Mouse (Mus musculus): ENCODE data around the gene Gnaz. TPM values are rescaled to one million over a fixed set of nuclear protein-coding genes. Genes with fewer than 3 reads are reported as not detected.
A peak's percentile ranks its signal among the peaks of the same experiment; 100 is the strongest.

Gnaz gene
- total and polyA plus RNA-seq, 2 experiments: 0.09 TPM; not detected in 1

DNA sequence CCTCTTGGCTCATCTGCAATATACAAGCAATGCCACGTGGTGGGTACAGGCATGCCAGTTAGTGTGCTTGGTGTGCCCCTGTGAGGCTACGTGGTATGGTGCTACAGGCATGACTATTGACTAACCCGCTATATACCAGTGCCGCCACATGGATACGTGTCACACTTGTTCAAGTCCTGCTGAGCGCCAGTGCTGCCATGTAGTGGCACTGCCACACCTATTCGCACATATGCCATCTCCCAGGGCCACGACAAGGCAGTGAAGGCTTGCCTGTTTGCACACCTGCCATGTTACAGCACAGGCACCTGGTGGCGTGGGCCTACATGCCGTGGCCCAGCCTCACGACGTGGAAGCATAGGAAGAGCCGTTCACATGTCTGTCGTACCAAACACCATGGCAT, 42.7 kb upstream of the Gnaz start:
- TF ChIP-seq POLR2A (IDR thresholded peaks at IDR 0.05; ENCODE audit: extremely low read depth, insufficient read depth, low read length): no peak
- TF ChIP-seq CTCF (IDR thresholded peaks at IDR 0.05; ENCODE audit: low read depth, low read length): no peak
- 86% methylated on average over 14 of the region's 14 CpGs for WGBS
- H3K4me3 ChIP-seq (ENCODE audit: insufficient read depth, low read depth, low read length): no peak overlapping the region

DNA sequence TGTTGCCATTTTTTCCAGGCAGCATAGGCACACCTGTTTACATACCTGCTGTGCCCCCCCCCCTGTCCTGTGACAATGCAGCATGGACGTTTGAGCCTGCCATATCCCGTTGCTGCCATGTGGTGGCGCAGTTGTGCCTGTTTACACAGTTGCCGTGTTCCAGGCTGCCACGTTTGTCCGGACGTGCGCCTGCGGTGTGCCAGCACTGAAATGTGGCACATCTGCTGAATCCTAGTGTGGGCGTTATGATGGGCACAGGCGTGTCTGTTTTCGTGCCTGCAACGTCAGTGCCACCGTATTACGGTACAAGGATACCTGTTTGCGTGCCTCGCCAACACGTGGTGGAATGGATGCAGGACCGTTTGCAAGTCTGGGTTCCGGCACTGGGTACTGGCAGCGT, 41.7 kb upstream of the Gnaz start:
- no peak for DNase-seq (ENCODE audit: extremely low read depth, low read depth, low spot score)
- H3K36me3 ChIP-seq (ENCODE audit: control insufficient read depth, insufficient read depth, low read length): no peaks in the 10 kb centered on the region
- H3K27ac ChIP-seq (replicated peaks; ENCODE audit: insufficient read depth, low read depth, low read length): no peak overlapping the region
- H3K27me3 ChIP-seq (ENCODE audit: control insufficient read depth, insufficient read depth, low read length): no peaks in the 10 kb centered on the region
- no peaks in the 10 kb centered on the region for H3K79me2 ChIP-seq (ENCODE audit: control insufficient read depth, insufficient read depth, low read length)
- H3K9ac ChIP-seq (ENCODE audit: low read depth, low read length): no peak overlapping the region
- TF ChIP-seq POLR2A (IDR thresholded peaks at IDR 0.05; ENCODE audit: extremely low read depth, insufficient read depth, low read length): no peak
- TF ChIP-seq CTCF (IDR thresholded peaks at IDR 0.05; ENCODE audit: low read depth, low read length): peak; percentile 78
- peaks cover 2% of the 10 kb centered on the region; the same call in 1 of the 2 replicates for H3K4me1 ChIP-seq (ENCODE audit: control insufficient read depth, insufficient read depth, low read length)
- no peak overlapping the region for H3K4me3 ChIP-seq (ENCODE audit: insufficient read depth, low read depth, low read length)
- 17% methylated on average over 21 of the region's 21 CpGs for WGBS

More for the DNA sequence above, 42.7 kb upstream of the Gnaz start:
- Histone ChIP-seq H3K27ac (replicated peaks; ENCODE audit: insufficient read depth, low read depth, low read length) (no peak overlapping the region), H3K36me3 (ENCODE audit: control insufficient read depth, insufficient read depth, low read length) (no peaks in the 10 kb centered on the region), H3K9ac (ENCODE audit: low read depth, low read length) (no peak overlapping the region), H3K79me2 (ENCODE audit: control insufficient read depth, insufficient read depth, low read length) (no peaks in the 10 kb centered on the region), H3K4me1 (ENCODE audit: control insufficient read depth, insufficient read depth, low read length) (peaks cover 2% of the 10 kb centered on the region; the same call in 1 of the 2 replicates), H3K27me3 (ENCODE audit: control insufficient read depth, insufficient read depth, low read length) (no peaks in the 10 kb centered on the region)
- DNase-seq (ENCODE audit: extremely low read depth, low read depth, low spot score): no peak

DNA sequence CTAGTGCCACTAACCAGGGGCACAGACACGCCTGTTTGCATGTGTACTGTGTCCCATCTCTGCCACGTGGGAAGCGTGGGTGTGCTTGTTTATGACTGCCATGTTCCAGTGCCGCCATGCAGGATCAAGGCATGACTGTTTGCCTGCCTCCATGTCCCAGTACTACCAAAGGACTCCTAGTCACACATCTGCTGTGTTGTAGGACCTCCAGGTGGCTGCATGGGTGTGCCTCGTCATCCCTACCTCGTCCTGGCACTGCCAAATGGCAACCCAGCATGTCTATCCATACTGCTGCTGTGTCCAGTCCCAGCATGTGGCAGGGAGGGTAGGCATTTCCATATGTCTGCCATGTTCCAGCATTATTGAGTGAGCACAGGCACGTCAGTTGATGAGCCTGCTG, 38.7 kb upstream of the Gnaz start:
- DNase-seq (ENCODE audit: extremely low read depth, low read depth, low spot score): no peak
- peaks cover 2% of the 10 kb centered on the region; the same call in 1 of the 2 replicates for H3K4me1 ChIP-seq (ENCODE audit: control insufficient read depth, insufficient read depth, low read length)
- TF ChIP-seq POLR2A (IDR thresholded peaks at IDR 0.05; ENCODE audit: extremely low read depth, insufficient read depth, low read length) (no peak), CTCF (IDR thresholded peaks at IDR 0.05; ENCODE audit: low read depth, low read length) (no peak)

DNA sequence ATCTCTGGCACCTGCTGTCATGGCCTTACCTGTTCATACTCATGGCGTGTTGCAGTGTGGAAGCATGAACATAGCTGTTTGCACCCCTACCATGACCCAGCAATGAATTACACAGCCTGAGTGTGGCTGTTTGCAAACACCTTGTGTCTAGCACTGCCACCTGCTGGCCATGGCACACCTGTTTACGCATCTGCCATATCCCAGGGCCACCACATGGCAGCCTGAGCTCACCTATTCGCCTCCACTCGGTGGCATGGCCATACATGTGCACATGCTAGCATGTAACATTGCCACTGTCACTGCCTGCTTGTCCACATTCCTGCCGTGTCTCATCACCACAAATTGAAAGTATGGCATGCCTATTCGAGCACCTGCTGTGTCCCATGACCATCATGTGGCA, 37.4 kb upstream of the Gnaz start:
- H3K27ac ChIP-seq (replicated peaks; ENCODE audit: insufficient read depth, low read depth, low read length): no peak overlapping the region
- no peak for DNase-seq (ENCODE audit: extremely low read depth, low read depth, low spot score)
- peak; percentile 55 for TF ChIP-seq CTCF (IDR thresholded peaks at IDR 0.05; ENCODE audit: low read depth, low read length)
- TF ChIP-seq POLR2A (IDR thresholded peaks at IDR 0.05; ENCODE audit: extremely low read depth, insufficient read depth, low read length): no peak
- no peak overlapping the region for H3K4me3 ChIP-seq (ENCODE audit: insufficient read depth, low read depth, low read length)
- H3K27me3 ChIP-seq (ENCODE audit: control insufficient read depth, insufficient read depth, low read length): no peaks in the 10 kb centered on the region
- 64% methylated on average over 6 of the region's 6 CpGs for whole genome bisulfite sequencing
- H3K4me1 ChIP-seq (ENCODE audit: control insufficient read depth, insufficient read depth, low read length): peaks cover 2% of the 10 kb centered on the region; the same call in 1 of the 2 replicates
- H3K36me3 ChIP-seq (ENCODE audit: control insufficient read depth, insufficient read depth, low read length): no peaks in the 10 kb centered on the region
- no peak overlapping the region for H3K9ac ChIP-seq (ENCODE audit: low read depth, low read length)
- H3K79me2 ChIP-seq (ENCODE audit: control insufficient read depth, insufficient read depth, low read length): no peaks in the 10 kb centered on the region

More for the DNA sequence above, 38.7 kb upstream of the Gnaz start:
- Histone ChIP-seq H3K27ac (replicated peaks; ENCODE audit: insufficient read depth, low read depth, low read length) (no peak overlapping the region), H3K79me2 (ENCODE audit: control insufficient read depth, insufficient read depth, low read length) (no peaks in the 10 kb centered on the region), H3K9ac (ENCODE audit: low read depth, low read length) (no peak overlapping the region), H3K4me3 (ENCODE audit: insufficient read depth, low read depth, low read length) (no peak overlapping the region), H3K36me3 (ENCODE audit: control insufficient read depth, insufficient read depth, low read length) (no peaks in the 10 kb centered on the region), H3K27me3 (ENCODE audit: control insufficient read depth, insufficient read depth, low read length) (no peaks in the 10 kb centered on the region)
- 80% methylated on average over 7 of the region's 7 CpGs for WGBS

DNA sequence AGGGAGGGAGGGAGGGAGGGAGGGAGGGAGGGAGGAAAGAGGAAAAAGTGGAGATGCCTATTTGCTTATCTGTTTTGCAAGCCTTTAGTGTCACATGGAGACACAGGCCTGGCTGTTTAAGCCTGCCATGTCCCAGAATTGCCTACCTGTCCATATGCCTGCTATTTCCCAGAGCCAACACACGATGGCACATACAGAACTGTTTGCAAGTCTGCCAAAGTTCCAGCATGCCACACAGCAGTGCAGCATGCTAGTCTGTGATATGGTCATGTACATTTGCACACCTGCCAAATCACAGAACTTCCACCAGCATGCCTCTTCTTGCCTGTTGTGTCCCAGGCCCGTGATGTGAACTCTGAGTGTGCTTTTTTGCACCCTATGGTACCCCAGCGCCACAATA, 36.4 kb upstream of the Gnaz start:
- H3K4me1 ChIP-seq (ENCODE audit: control insufficient read depth, insufficient read depth, low read length): no peaks in the 10 kb centered on the region

DNA sequence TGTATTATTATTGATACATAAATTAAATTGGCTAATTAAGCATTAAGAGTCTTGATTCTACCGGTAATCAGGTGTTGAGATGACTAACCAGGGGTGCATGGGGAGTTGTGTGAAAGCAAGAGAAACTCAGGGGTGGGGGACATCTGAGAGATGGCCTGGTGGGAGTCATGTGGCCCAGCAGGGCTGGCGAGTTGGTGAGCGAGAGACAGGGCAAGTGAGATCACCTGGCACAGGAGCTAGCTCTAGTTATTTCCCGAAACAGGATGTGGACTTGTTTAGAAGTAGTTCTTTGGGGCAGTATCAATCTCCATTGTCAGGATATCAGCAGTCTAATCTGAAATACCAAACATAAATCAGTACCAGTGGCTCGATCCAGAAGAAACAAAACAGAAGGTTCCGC, 35.3 kb upstream of the Gnaz start:
- Histone ChIP-seq H3K36me3 (ENCODE audit: control insufficient read depth, insufficient read depth, low read length) (no peaks in the 10 kb centered on the region), H3K4me1 (ENCODE audit: control insufficient read depth, insufficient read depth, low read length) (no peaks in the 10 kb centered on the region), H3K79me2 (ENCODE audit: control insufficient read depth, insufficient read depth, low read length) (no peaks in the 10 kb centered on the region), H3K27ac (replicated peaks; ENCODE audit: insufficient read depth, low read depth, low read length) (no peak overlapping the region), H3K27me3 (ENCODE audit: control insufficient read depth, insufficient read depth, low read length) (no peaks in the 10 kb centered on the region), H3K4me3 (ENCODE audit: insufficient read depth, low read depth, low read length) (no peak overlapping the region), H3K9ac (ENCODE audit: low read depth, low read length) (no peak overlapping the region)
- no peak for DNase-seq (ENCODE audit: extremely low read depth, low read depth, low spot score)
- TF ChIP-seq CTCF (IDR thresholded peaks at IDR 0.05; ENCODE audit: low read depth, low read length): no peak
- WGBS: 67% methylated on average over 6 of the region's 6 CpGs

More for the DNA sequence above, 36.4 kb upstream of the Gnaz start:
- Histone ChIP-seq H3K36me3 (ENCODE audit: control insufficient read depth, insufficient read depth, low read length) (no peaks in the 10 kb centered on the region), H3K27ac (replicated peaks; ENCODE audit: insufficient read depth, low read depth, low read length) (no peak overlapping the region), H3K9ac (ENCODE audit: low read depth, low read length) (no peak overlapping the region), H3K4me3 (ENCODE audit: insufficient read depth, low read depth, low read length) (no peak overlapping the region), H3K79me2 (ENCODE audit: control insufficient read depth, insufficient read depth, low read length) (no peaks in the 10 kb centered on the region), H3K27me3 (ENCODE audit: control insufficient read depth, insufficient read depth, low read length) (no peaks in the 10 kb centered on the region)
- no peak for DNase-seq (ENCODE audit: extremely low read depth, low read depth, low spot score)
- TF ChIP-seq POLR2A (IDR thresholded peaks at IDR 0.05; ENCODE audit: extremely low read depth, insufficient read depth, low read length): no peak
- no peak for TF ChIP-seq CTCF (IDR thresholded peaks at IDR 0.05; ENCODE audit: low read depth, low read length)
- 73% methylated on average over 3 of the region's 3 CpGs for WGBS

Measured in liver, adult 2 months (tissue).